7 mouse cellular contexts compared by ENCODE assay signal in the genomic region with DNA sequence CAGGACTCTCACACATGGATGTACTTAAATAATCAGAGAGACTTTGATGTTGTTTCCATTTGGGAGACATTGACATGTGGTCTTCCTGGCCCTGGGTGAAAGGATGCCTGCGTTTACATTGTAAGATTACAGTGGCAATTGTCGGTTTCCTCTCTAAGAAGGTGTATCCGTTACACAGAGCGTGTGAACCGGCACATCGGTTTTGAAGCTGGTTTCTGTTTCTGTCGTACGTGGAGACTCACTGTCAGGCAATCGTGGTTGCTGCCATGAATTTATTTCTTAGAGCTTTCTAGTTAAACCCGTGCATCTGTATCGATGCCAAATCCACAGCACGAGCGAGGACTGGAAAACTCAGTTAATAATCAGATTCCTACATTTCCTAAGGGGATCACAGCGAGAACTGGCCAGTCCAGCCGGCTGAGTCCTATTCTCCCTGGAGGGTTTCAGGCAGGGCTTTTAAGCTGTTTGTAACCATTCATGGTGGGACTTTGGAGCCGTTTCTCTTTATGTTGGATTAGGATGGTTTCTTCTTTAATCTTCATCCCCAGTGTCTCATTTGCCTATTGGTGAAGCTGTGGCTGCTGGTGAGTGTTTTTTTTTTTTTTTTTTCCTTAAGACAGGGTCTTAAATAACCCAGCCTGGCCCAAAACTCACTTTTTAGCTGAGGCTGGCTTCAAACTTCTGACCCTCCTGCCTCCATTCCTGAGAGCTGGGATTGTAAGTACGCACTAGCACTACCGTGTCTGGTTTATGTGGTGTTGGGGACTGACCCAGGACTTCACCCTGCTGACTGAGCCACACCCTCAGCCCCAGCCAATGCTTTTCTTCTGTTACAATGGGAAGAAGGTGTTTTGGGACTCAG. TPM values are rescaled to one million over a fixed set of nuclear protein-coding genes. Genes with fewer than 3 reads are reported as not detected.
DNase-seq lines count a peak whose midpoint lies in the region; ATAC-seq lines count a peak whose summit lies in the region.

No protein-coding gene starts in this region.

- 0 out of 2 replicates have a peak overlapping the region, but pooled peaks have one; percentile 38 for H3K27ac ChIP-seq in midbrain, embryonic 15.5 days
- H3K27ac ChIP-seq in midbrain, embryonic 10.5 days (replicated peaks), result no peak overlapping the region
- peak overlapping the region; percentile 97 for H3K27ac ChIP-seq in heart, embryonic 13.5 days (replicated peaks)

- WGBS in midbrain, embryonic 15.5 days, result 53% methylated on average over 18 of the region's 18 CpGs
- 74% methylated on average over 18 of the region's 18 CpGs for WGBS in midbrain, embryonic 10.5 days
- WGBS in heart, embryonic 13.5 days, result 45% methylated on average over 18 of the region's 18 CpGs

- peak overlapping the region; percentile 30 for H3K4me2 ChIP-seq in midbrain, embryonic 15.5 days
- H3K4me2 ChIP-seq in heart, embryonic 13.5 days, result peak overlapping the region; percentile 73

- no peak for ATAC-seq in midbrain, embryonic 15.5 days (replicated peaks)
- ATAC-seq in heart, embryonic 13.5 days (ENCODE audit: extremely low read depth, insufficient number of reproducible peaks, low FRiP score, low TSS enrichment), result no peak

- peaks cover 2% of the 10 kb centered on the region; the same call in 1 of the 2 replicates for H3K4me1 ChIP-seq in midbrain, embryonic 15.5 days
- peaks cover 39% of the 10 kb centered on the region for H3K4me1 ChIP-seq in midbrain, embryonic 10.5 days
- peaks cover 63% of the 10 kb centered on the region for H3K4me1 ChIP-seq in heart, embryonic 13.5 days

- H3K9ac ChIP-seq in midbrain, embryonic 15.5 days, result no peak overlapping the region
- peak overlapping the region; percentile 69 for H3K9ac ChIP-seq in heart, embryonic 13.5 days

- H3K9me3 ChIP-seq in midbrain, embryonic 15.5 days, result no peaks in the 10 kb centered on the region
- H3K9me3 ChIP-seq in midbrain, embryonic 10.5 days (replicated peaks), result no peaks in the 10 kb centered on the region
- no peaks in the 10 kb centered on the region for H3K9me3 ChIP-seq in heart, embryonic 13.5 days

- no peak overlapping the region for H3K4me3 ChIP-seq in midbrain, embryonic 15.5 days
- H3K4me3 ChIP-seq in midbrain, embryonic 10.5 days, result no peak overlapping the region
- H3K4me3 ChIP-seq in heart, embryonic 13.5 days, result peak overlapping the region; percentile 38

- H3K27me3 ChIP-seq in midbrain, embryonic 15.5 days (replicated peaks), result no peaks in the 10 kb centered on the region
- no peaks in the 10 kb centered on the region; the same call in 1 of the 2 replicates for H3K27me3 ChIP-seq in midbrain, embryonic 10.5 days (ENCODE audit: low read depth, poor library complexity, severe bottlenecking)
- no peaks in the 10 kb centered on the region for H3K27me3 ChIP-seq in heart, embryonic 13.5 days (replicated peaks)

- no peaks in the 10 kb centered on the region for H3K36me3 ChIP-seq in midbrain, embryonic 15.5 days (replicated peaks)
- no peaks in the 10 kb centered on the region for H3K36me3 ChIP-seq in midbrain, embryonic 10.5 days
- H3K36me3 ChIP-seq in heart, embryonic 13.5 days, result peaks cover 76% of the 10 kb centered on the region

- DNase-seq in midbrain, embryonic 10.5 days (ENCODE audit: low spot score), result no peak
- peak; percentile 43 for DNase-seq in lung, postnatal 14 days
- DNase-seq in thymus, postnatal 4 days, result peak; percentile 50
- DNase-seq in right cerebral cortex, postnatal 10 days (ENCODE audit: low spot score in 2 of 2), result no peak
- no peak for DNase-seq in layer of hippocampus, adult 9-10 months (ENCODE audit: low spot score)

RNA-seq across cellular contexts. Expression of a gene that starts 26.1 kb away (rescaled TPM):
- polyA plus RNA-seq in midbrain, embryonic 15.5 days (2015; fragmentation: Nextera tagmentation; extraction: Ambion mirVana), result 0.72 and 0.80 TPM in 2 replicates
- polyA plus RNA-seq in midbrain, embryonic 10.5 days (2016; fragmentation: Nextera tagmentation; extraction: Ambion mirVana), result 3.7 and 4.7 TPM in 2 replicates
- 5.0 and 5.1 TPM in 2 replicates for polyA plus RNA-seq in heart, embryonic 13.5 days (2015; fragmentation: Nextera tagmentation; extraction: Ambion mirVana)

RNA-seq across cellular contexts. Expression of a gene that starts 31.2 kb away (rescaled TPM):
- 2.6 and 6.2 TPM in 2 replicates for polyA plus RNA-seq in midbrain, embryonic 15.5 days (2015; fragmentation: Nextera tagmentation; extraction: Ambion mirVana)
- polyA plus RNA-seq in midbrain, embryonic 10.5 days (2016; fragmentation: Nextera tagmentation; extraction: Ambion mirVana), result 0.94 and 1.2 TPM in 2 replicates
- 2,381 and 2,697 TPM in 2 replicates for polyA plus RNA-seq in heart, embryonic 13.5 days (2015; fragmentation: Nextera tagmentation; extraction: Ambion mirVana)

RNA-seq across cellular contexts. Expression of a gene that starts 31.3 kb away (rescaled TPM):
- polyA plus RNA-seq in midbrain, embryonic 15.5 days (2015; fragmentation: Nextera tagmentation; extraction: Ambion mirVana), result 34.7 and 41.4 TPM in 2 replicates
- polyA plus RNA-seq in midbrain, embryonic 10.5 days (2016; fragmentation: Nextera tagmentation; extraction: Ambion mirVana), result 47.3 and 53.5 TPM in 2 replicates
- 31.7 TPM in 2 replicates for polyA plus RNA-seq in heart, embryonic 13.5 days (2015; fragmentation: Nextera tagmentation; extraction: Ambion mirVana)

Comparison
In these comparisons a context has a peak if more than half of its experiments do, and no peak if none do; other contexts are left out.
1. DNase-seq: peak in lung, postnatal 14 days (single experiment) and thymus, postnatal 4 days (single experiment); none in midbrain, embryonic 10.5 days (single experiment), right cerebral cortex, postnatal 10 days (0 of 2) and layer of hippocampus, adult 9-10 months (single experiment).
2. RNA of a gene that starts 31.2 kb away (polyA plus RNA-seq): 2,381 to 2,697 TPM in heart, embryonic 13.5 days; 2.6 to 6.2 TPM in midbrain, embryonic 15.5 days and 0.94 to 1.2 TPM in midbrain, embryonic 10.5 days; every median in the first group is over 100 times any median in the second.